Mouse (Mus musculus) layer of hippocampus, adult 11-12 months (tissue): Measurements from ENCODE around the gene Utrn.

Experiments used
- DNase-seq: peaks from one replicate; pipeline ENCODE4 v3.0.0; 2022; ENCODE audit warnings: low spot score

Utrn gene

GRCm38 (mm10) chr10:12426866-12427265, 442.3 kb downstream of the Utrn start:
- DNase-seq: no peak

- no peak for DNase-seq
Measured at GRCm38 (mm10) chr10:12424944-12425343, 444.2 kb downstream of the Utrn start.

GRCm38 (mm10) chr10:12423994-12424725, 445.0 kb downstream of the Utrn start:
- DNase-seq: no peak

DNA sequence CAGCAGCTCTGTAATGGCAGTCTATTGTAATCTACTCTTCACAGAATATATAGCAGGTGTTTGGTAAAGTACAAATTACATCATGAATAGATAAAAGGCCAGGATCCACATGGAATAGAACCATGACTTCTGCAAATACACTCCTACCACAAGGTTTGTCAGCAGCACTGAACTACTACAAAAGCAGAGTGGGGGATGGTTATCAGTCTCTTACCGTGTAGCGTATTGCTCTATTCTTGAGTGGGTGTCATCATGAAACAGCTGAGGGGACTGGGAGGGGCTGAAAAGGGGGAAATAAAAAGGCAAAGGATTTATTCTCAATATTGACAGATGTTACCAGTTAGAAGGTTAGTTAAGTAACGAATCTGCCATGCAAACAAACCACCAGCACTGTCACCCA, 454.2 kb downstream of the Utrn start:
- DNase-seq: no peak

GRCm38 (mm10) chr10:12406338-12407110, 462.6 kb downstream of the Utrn start:
- DNase-seq: no peak

- DNase-seq: no peak
Measured at GRCm38 (mm10) chr10:12399450-12399849, 469.7 kb downstream of the Utrn start.

DNA sequence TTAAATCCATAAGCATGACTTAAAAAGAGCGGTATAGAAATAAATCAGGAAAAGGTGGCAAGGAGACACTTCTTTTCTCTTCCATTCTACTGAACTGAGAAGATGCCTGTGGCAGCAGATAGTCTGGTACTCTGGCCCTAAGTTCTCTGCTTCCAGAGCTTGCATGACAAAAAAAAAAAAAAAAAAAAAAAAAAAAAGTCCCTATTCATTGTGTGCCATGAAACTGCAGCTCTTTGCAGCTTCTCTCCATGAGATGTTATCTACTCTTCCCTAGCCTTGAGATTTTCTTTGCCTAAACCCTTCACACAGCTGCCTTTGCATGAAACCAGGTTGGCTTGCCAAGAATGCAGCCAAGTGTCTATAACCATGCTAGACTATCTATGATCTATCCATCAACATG, 489.0 kb downstream of the Utrn start:
- DNase-seq: no peak

DNA sequence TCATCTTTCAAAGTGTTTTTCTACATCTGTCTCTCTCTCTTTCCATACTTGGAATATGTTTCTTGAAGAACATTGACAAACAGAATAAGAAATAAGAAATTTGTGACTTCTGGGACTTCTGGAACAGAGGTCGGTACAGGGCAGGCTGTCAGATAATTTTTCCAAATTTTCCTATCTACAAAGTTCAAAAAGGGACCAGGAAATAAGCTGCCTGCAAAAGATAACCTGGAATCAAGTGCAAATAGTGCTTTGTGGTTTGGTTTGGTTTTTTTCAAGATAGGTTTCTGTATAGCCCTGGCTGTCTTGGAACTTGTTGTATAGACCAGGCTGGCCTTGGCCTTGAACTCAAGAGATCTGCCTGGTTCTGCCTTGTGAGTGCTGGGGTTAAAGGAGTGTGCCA, 490.0 kb downstream of the Utrn start:
- DNase-seq: no peak

DNA sequence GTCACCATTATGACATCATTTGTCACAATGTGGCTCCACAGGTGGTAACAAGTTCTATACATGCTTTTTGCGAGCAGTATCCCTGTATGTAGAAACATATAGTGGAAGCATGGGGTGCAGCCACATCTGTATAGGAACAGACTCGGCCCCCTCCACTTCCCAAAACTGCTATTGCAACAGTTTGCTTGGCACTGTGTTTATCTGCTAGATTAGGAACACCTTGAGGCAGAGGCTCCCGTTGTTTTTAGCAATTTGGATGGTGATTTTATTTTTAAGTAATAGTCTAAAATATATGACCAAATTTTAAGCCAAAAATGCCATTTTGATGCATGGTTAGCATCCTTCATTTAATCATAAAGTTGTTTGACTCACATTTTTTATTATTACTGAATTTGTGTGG, 491.4 kb downstream of the Utrn start:
- no peak for DNase-seq

DNA sequence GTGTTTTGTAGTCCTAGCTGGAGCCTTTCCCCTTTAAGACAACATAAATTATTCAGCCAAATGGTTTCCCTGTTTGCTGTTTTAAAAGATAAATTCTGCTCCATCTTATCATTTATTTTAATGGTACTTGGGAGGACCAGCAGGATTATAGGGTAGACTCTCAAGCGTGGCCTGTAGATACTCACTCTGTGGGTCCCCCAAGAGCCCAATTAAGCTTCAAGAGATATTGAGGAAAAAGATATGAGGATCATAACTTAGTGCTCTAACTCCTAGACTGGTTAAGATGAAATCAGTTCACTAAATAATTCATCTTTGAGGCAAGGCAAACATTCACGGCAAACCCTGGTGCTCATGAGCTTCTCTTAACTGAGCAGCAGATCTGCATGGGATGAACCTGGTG, 493.1 kb downstream of the Utrn start:
- DNase-seq: no peak

DNA sequence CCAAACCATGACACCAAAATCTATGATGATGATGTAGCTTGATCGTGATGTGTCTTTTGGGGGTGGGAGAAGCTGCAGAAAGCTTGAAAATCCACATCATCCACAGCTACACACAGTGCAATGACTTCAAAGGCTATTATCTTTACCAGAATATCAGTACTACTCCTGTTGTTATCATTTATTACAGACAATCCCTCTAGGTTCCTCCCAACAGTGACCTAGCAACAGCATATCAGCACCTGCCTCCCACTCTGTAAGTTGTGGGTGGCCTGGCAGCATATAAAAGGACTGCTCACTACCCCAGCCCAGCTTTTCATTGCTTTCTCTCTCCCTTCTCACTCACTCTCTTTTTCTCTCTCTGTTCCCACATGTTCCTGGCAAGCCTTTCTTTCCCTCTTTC, 494.4 kb downstream of the Utrn start:
- DNase-seq: no peak

DNA sequence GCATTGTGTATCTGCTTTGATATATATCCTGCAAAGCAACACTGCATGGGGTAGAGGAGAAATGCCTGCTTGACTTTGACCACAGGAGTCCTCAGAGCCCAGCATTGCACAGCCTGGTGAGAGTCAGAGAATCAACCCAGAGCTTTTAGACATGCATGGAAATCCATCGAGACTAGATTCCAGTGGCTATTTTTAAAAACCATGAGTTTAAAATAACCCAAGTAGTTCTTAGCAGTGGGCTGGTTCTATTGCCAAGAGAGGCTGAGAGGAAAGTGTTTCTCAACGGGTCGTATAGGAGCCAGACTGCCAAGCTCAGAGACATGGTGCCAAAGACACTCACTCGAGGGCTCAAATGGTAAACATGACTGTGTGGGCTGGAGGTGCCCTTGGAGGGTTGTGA, 514.6 kb downstream of the Utrn start:
- no peak for DNase-seq

DNA sequence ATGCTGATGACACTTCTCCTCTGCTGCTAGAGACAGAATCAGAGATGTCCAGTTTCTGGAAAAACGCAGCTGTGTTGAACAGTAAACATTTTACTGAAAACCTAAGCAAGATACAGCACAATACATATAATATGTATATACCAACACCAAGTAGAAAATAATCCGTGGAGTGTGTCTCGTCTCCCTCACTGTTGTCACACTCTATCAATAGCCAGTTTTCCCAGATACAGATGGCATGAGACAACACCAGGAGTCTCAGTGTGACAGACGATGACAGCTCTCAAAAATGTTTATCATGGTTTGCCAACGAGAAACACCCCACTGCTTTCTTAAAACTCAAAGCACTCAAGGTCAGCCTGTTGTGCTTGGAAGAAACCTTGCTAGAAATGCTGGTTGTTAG, 515.1 kb downstream of the Utrn start:
- no peak for DNase-seq

DNA sequence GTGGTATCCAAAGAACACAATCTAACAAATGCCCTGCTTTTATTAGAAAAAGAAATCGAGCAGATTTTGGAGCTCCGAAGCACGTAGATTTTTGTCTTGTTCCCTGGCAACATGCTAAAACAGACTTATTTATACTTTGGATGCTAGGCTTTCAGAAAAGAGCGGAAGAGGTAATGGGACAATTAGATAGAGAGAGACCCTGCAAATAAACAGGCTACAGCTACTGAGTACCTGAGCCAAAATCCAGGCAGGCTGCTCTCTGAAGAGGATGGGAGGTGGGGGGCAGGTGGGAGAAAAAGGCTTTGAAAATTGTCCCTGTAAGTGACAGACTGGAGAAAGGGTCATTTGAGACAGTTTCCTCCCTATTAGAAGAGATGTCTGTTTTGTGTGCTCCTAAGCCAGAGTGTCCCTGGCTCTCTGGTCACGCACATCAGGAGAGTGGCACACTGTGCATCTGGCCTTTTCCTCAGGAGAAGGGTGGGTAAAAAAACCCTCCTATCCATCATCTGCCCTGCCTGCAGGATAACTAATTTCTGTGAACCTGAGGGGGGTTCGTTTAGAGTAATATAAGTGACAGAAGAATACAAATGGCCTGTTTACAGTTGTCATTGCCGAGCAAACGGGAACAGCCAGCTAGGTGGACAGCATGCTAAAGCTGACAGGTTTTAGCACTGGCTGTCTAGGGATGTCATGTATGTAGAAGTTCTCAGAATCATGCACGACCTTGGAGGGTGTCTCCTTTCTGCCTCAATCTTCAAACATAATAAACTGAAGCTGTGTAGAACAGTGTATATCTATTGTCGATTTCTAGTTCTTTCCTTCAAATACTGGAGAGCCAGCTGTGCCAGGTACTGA, 529.2 kb downstream of the Utrn start:
- DNase-seq: no peak

GRCm38 (mm10) chr10:12339005-12339703, 530.0 kb downstream of the Utrn start:
- DNase-seq: no peak
